Mouse (Mus musculus) midbrain, embryonic 14.5 days (tissue): ENCODE measurements at regions not wholly inside any gene's neighbourhood (a gene's known extent, or its start where the extent isn't known, plus 50 kb on each side); places are given as distances from the start of the nearest gene placed in this dataset.
A peak's percentile ranks its signal among the peaks of the same experiment; 100 is the strongest.

Experiments used
- ATAC-seq: fragments of 200-750 bp; cut with Nextera tagmentation; 2 replicates; pipeline ENCODE4 v1.8.0; 2017; ENCODE audit warnings: moderate number of reproducible peaks, moderate library complexity; ENCODE audit not compliant: low FRiP score, low TSS enrichment
- DNase-seq: peaks from one replicate; pipeline ENCODE4 v3.0.0-alpha.2; 2015
- H3K27ac ChIP-seq: fragments of 300-500 bp; sonication (generic); replicated peaks from 2 replicates; pipeline ENCODE4 v1.5.1; 2014; ENCODE audit warnings: mild to moderate bottlenecking, low read depth, low read length, moderate library complexity
- H3K27me3 ChIP-seq: fragments of 300-500 bp; sonication (generic); 2 replicates; pipeline ENCODE4 v1.6.1; 2014; ENCODE audit warnings: low read length, control low read depth, mixed read lengths; ENCODE audit not compliant: control insufficient read depth, insufficient read depth
- H3K36me3 ChIP-seq: fragments of 300-500 bp; sonication (generic); 2 replicates; pipeline ENCODE4 v1.6.1; 2014; ENCODE audit warnings: low read length, control low read depth; ENCODE audit not compliant: control insufficient read depth, insufficient read depth
- H3K4me1 ChIP-seq: fragments of 300-500 bp; sonication (generic); 2 replicates; pipeline ENCODE4 v1.6.1; 2014; ENCODE audit warnings: mild to moderate bottlenecking, antibody characterized with exemption, low read length, control low read depth; ENCODE audit not compliant: control insufficient read depth, insufficient read depth
- H3K4me2 ChIP-seq: fragments of 300-500 bp; sonication (generic); 2 replicates; pipeline ENCODE4 v1.6.1; 2014; ENCODE audit warnings: mild to moderate bottlenecking, low read length, moderate library complexity
- H3K4me3 ChIP-seq: fragments of 300-500 bp; sonication (generic); replicated peaks from 2 replicates; pipeline ENCODE4 v1.5.1; 2014; ENCODE audit warnings: low read depth, low read length
- H3K9ac ChIP-seq: fragments of 300-500 bp; sonication (generic); replicated peaks from 2 replicates; pipeline ENCODE4 v1.6.1; 2014; ENCODE audit warnings: mild to moderate bottlenecking, low read length, moderate library complexity
- H3K9me3 ChIP-seq: fragments of 300-500 bp; sonication (generic); 2 replicates; pipeline ENCODE4 v1.6.1; 2016; ENCODE audit warnings: low read length, control low read depth, mixed read lengths; ENCODE audit not compliant: control insufficient read depth
- WGBS: fragments of 180-500 bp; shearing (Covaris S2); extraction: QIAGEN DNeasy Blood & Tissue Kit; methylation state at CpG from one replicate; pipeline ENCODE4 v1.1.7; 2014; 5-methylcytosine and 5-hydroxymethylcytosine counted together

GRCm38 (mm10) chr9:25201671-25202070 is 50.1 kb upstream of the Herpud2 start:
- Histone ChIP-seq H3K9ac (no peak overlapping the region), H3K4me3 (no peak overlapping the region), H3K27me3 (no peaks in the 10 kb centered on the region), H3K4me1 (no peaks in the 10 kb centered on the region), H3K36me3 (no peaks in the 10 kb centered on the region), H3K27ac (no peak overlapping the region), H3K9me3 (no peaks in the 10 kb centered on the region), H3K4me2 (no peak overlapping the region)
- 63% methylated on average over 6 of the region's 6 CpGs for WGBS
- peak; percentile 5 for DNase-seq
- no peak for ATAC-seq
